Mouse (Mus musculus): ENCODE results near the gene Rorc.

Gene Rorc

DNA sequence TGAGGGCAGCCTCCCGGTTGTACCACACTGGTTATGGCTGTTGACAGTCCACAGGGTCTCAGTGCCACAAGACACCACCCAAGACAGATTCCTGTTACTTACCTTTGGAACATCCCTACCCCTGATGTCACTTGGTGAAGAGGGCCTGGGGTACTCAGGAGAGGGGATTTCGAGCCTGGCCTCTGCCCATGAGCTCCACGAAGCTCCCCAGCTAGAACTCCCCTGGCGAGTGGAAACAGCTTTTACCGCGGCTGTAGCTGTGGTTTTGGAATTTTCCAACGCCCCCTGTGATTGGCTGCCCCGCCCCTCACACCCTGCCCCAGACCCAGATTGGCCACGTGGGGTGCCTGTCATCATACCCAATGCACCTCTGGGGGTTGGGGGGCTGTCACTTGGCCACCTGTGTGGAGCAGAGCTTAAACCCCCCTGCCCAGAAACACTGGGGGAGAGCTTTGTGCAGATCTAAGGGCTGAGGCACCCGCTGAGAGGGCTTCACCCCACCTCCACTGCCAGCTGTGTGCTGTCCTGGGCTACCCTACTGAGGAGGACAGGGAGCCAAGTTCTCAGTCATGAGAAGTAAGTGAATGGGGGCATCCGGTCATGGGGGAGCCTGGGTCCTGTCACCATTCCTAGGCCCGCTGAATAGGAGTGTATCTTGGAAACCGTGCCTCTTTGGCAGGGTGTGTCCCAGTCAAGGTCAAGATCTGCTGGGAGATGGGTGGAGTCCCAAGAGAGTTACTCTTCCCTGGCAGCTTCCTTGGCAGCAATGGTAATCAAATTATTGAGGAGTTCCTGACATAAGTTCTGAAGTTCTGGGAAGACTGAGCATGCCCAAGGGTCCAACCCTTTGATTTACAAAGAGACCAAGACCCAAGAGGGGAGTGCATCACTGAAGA is 4.7 kb downstream of the Rorc start:
- no peak for DNase-seq

DNA sequence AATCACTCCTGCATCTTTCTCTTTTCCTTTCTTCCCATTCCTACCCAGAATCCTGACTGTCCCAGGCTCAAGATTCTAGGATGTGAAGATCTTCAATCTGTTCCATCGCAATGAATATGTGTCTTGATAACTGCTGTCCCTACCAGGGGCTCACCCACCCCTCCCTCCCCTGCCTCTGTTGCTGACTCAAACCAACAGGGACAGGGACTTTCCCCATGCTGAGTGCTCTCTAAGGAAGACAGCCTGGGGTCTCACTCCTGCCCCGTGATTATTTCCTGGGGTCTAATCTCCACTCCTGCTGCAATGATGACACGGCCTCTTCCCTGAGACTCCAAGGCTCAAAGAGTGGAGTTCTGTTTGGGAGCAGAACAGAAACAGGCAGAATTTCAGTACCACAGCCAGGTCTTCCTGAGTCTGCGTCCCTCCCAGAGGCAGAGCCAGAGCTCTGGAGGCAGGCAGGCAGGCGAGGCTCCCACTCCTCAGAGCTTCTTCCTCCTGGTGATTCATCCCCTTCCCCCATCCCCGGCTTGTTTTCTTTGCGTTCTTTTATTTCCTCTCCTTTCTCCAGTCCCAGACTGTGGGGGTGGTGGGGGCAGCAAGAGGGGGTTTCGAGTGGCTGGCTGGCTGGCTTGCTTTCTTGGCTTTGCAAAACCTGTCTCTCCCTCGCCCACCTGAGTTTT is 7.4 kb downstream of the Rorc start:
- no peak for DNase-seq

DNA sequence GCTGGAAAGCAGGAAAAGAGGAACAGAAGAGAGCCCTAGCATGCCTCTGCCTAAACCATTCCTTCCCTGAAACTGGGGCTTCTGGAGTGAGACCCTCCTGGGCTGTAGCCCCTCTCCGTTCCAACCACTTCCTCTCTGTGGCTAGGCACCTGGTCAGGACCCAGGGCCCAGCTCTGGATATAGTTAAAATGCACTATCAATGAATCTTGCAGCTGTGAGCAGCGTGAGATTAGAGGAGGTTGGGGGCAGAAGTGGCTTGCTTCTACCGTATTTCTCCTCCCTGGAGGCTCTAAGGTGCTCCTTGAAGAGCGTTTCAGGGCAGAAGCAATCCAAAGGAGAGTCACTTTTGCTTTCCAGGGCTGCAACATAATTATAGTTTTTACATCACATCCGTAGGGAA is 9.7 kb downstream of the Rorc start:
- no peak for DNase-seq

DNA sequence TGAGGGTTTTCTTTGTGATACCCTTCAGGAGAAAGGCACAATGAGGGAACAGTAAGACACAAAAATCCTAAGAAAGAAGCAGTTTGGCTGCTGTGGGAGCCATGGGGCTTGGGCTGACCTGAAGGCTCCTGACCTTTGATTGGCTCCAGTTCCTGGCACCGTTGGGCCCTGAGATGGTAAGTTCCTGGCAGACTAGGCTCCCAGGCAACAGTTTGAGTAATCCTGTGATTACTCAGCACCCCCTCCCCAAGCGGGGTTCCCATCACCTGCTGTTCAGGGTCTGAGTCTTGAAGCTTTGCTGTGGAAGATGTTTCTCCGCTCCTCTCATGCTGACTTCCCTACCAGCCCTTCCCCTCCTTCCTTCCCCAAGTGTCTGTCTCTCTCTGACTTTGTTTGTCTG is 10.9 kb downstream of the Rorc start:
- no peak for DNase-seq

DNA sequence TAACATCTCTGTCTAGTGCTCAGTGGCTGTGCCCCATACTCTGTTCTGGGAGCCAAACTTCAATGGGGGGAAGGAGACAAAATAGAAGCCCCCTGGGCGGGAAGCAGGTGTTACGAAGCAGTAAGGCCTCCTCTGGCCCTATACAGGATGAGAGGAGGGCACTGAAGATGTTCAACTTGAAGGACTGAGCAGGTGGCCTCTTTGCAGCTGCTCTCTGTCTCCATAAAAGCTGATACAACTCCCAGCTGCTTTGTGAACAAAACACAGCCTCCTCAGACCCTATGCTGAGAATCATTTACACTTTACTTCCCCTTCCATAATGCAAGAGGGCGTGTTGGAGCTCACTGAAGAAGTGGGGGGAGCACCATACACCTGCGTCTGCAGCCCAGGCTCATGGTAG is 14.1 kb downstream of the Rorc start:
- no peak for DNase-seq

DNA sequence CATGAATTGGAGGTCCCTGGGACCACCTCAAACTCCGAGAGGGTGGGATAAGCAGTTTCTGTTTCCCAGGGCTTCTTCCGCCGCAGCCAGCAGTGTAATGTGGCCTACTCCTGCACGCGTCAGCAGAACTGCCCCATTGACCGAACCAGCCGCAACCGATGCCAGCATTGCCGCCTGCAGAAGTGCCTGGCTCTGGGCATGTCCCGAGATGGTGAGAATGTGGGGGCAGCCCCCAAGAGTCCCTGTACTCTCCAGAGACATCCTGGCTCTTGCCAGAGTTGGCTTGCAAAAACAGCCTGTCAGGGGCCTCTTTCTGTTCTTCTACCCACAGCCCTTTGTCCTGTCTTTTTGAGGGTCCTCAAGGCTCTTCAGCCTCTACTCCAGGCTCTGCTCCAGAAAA is 14.8 kb downstream of the Rorc start:
- DNase-seq = no peak

DNA sequence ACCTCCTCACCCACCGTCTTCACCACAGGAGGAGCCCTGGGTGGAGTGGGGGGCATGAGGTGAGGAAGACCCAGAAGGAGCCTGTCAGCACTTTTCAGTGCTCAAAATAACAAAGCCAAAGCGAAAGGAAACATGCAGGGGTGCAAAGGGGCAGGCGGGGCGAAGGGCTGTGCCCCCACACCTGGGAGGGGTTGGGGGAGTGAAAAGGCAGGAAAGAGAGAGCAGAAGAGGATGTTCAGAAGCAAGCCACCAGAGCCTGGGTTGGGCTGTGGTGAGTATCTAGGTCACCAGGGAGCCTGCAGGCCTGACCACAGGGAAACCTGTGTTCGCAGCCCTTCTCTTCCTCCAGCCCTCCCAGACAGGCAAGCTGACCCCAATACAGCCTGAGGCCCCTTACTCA is 15.5 kb downstream of the Rorc start:
- DNase-seq = no peak

DNA sequence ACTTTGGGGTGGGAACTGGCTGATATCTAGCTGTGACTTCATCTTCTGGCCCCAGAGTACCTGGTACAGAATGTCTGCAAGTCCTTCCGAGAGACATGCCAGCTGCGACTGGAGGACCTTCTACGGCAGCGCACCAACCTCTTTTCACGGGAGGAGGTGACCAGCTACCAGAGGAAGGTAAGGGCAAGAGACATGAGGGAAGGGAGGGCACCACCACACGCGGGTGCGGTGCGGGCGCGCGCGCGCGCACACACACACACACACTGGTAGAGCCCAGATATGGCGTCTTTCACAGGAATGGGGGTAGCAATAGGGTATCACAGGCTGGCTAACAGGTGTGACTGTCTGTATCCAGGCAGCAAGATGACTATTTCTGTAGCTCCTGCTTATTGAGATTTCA is 16.8 kb downstream of the Rorc start:
- DNase-seq = no peak

DNA sequence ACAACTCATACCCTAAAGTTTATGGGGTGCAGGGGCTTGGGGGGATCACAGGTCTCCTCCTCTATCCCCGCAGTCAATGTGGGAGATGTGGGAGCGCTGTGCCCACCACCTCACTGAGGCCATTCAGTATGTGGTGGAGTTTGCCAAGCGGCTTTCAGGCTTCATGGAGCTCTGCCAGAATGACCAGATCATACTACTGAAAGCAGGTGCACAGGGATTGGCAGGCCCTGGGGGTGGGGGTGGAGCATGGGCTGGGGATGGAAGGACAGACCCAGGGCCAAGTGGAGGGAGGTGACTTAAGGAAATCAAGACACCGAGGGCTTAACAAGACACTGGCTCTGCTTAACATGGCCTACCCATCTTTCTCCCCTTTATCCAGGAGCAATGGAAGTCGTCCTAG is 18.4 kb downstream of the Rorc start:
- DNase-seq = no peak

DNA sequence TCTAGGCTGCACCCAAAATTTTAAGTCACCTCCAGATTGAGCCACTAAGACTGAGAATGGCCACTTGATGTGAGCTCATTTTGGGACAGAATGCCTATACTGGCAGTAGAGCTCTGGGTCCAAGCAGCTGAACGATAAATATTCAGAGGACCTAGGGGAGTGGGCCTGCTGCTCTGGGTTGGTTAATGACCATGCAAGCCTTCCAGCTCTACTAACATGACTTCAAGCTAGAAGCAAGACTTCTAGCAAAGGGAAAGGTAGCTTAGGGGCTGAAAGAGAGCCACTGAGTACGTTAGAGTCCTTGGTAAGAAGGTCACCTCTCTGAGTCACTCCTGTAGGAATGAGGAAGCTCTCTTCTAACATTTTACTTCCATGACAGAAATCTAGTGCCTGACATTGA is 19.5 kb downstream of the Rorc start:
- no peak for DNase-seq

DNA sequence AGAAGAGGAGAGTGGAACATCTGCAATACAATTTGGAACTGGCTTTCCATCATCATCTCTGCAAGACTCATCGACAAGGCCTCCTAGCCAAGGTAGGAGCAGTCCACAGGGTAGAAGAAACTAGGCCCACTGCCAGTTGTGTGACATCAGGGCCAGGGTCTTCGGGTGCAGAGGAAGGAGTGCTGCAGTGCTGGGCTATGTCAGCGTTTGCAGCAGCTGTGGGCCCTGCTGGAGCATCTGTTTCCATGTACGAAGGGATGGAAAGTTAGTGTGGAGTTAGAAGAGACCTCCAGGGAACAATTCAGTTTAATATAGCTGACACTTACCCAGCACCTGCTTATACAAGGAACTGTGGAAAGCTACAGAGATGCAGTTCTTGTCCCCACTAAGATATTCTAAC is 20.5 kb downstream of the Rorc start:
- DNase-seq = no peak

DNA sequence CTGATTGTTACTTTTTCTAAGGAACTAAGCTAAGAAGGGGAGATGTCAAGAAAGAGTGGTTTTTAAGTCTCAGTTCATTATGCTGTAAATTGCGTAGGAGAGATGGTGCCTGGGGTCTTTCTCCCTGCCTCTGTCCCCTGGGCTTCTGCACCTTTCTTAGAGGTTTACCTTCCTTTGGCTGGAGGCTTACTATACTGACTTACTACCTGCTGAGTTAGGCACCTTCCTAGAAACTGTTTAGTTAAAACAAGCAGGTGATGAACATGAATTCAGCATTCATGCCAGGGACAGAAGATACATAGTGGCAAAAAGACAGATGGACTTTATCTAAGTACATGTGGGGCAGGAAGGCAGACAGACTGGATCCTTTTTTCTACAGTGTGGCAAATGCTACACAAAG is 23.7 kb downstream of the Rorc start:
- no peak for DNase-seq

DNA sequence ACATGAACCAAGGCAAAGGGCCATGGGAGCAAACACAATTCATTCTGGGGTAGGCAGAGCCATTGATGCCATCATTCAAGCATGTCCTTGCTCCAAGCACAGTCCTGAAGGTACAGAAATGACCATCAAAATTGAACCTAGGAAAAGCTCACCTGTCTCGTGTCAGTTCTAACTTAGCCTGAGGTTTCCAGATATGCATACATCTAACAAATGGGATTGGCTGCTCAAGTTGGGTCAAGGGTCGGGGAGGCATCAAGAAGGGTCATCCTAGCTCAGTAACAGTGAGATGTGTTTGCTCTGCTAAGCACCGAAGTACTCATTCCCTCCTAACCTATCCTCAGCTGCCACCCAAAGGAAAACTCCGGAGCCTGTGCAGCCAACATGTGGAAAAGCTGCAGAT is 24.3 kb downstream of the Rorc start:
- DNase-seq = no peak

DNA sequence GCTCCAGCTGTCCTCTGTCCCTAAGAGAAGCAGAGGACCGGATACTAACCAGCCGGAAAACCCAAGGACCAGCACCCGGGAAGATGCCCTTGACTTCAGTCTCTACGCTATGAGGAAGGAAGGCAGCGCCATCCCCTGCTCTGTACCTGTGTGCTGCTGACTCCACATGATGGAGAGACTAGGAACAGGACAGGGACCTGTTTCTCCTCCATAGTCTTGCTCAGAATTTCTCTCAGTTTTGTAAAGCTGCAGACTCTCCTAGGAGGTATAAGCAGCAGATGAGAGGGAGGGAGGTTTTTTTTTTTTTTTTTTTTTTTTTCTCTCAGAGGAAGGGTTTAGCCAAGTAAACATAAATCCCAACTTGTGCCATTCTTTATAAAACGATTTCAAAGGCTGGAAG is 25.6 kb downstream of the Rorc start, which contains the start of gene Lingo4:
Gene Lingo4, plus strand, starts transcription at position 301 of the 400 bp plus-strand sequence.
- no peak for DNase-seq

DNA sequence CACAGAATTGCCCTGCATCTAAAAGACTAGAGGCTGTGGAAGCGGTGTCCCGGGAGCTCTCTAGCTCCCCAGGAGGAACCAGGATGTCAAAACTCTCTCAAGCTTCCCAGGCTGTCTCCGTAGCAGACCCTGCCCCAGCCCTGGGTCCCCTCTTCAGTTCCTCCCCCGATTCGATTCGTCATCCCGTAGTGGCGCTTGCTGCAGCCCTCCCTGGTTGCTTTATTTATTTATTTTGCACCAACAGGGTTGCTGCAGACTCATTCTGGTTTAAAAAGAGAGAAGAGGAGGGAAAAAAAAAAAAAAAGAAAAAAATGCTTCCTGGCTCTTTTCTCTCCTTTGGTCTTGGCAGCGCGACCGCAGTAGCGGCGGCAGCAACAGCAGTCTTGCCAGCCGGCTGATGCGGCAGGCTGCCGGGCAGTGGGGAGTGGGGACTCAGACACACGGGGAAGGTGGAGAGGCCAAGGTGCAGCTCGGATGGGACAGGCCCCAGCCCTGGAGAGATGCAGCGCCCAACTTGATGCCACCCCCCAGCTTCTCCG is 26.4 kb downstream of the Rorc start:
- no peak for DNase-seq

DNA sequence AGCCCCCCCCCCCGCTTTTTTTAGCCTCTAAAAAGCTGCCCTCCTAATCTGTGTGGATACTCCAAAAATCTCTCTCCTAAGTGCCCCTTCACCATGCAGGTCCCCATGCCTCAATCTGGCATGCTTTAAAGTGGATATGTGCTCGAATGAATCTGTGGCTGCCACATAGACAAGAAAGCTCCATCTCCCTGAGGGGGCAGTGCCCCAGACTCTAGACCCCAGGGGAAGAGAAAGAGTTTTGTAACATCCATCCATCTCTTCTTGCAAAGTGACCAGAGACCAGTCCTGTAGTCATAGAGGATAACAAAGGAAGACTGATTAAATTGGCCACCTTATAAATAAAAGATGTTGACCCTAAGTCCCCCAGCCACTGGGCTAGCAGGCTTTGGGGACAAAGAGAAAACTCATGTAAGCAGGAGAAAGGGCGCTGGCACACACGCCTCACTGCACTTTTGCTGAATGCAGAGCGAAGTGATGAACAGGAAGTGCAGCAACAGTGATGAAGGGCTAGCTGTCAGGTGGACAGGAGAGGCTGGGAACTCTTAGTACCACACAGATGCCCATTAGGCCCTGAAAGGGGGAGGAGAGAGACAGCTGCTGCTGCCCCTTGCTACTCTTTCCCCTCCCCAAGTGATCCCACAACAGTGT is 27.2 kb downstream of the Rorc start:
- no peak for DNase-seq

DNA sequence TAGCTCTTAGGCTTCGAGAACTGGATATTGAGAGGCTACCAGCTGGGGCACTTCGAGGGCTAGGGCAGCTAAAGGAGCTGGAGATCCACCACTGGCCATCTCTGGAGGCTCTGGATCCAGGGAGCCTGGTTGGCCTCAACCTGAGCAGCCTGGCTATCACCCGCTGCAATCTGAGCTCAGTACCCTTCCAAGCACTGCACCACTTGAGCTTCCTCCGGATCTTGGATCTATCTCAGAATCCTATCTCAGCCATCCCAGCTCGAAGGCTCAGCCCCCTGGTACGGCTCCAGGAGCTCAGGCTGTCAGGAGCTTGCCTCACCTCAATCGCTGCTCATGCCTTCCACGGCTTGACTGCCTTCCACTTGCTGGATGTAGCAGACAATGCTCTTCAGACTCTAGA is 29.9 kb downstream of the Rorc start:
- no peak for DNase-seq

DNA sequence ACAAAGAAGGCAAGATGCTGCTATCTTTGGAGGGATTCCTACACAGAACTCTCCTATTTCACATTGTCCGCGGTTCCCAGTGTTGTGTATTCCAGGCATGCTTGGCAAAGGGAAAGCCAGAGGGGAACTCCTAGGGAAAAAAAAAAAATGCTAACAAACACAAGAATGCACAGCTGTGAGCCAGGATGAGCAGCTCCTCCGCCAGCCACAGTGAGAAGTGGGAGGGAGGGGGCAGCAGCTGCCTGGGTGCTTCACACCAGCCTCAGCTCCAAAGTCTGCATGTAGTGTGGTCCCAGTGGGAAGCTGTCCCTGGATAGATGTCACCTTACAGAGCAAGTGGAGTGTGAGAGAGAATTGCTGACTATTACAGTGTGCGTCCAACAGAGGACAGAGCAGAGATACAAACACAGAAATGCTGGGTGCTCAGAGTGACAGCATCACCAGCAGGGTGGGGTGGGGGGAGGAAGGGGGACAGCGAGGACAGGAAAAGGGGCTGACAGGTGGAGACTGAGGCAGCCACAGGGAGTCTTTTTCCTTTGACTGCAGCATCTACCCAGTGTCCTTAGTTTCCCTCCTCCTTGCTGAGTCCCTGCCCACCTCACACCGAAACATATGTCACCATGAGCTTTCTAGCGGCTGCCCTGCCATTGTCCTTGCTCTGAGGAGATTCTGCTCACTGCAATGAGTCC is 31.9 kb downstream of the Rorc start:
- DNase-seq = no peak

DNA sequence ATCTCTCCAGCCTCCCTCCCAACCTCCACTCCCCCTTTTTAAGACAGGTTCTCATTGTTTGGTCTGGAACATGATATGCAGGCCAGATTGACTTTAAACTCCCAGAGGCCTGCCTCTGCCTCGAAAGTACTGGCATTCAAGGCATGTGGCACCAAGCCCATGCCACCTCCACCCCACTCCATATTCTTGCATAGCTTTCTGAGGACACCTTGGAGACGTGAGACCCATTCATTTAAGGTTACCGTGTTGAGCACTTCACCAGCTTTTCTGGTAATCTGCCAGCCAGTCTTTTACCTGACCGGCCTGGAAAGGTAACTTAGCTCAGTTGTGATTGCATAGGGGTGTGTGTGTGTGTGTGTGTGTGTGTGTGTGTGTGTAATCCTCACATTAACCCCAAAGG is 33.0 kb downstream of the Rorc start:
- DNase-seq = peak in 1 of 2 experiments; percentile 28

DNA sequence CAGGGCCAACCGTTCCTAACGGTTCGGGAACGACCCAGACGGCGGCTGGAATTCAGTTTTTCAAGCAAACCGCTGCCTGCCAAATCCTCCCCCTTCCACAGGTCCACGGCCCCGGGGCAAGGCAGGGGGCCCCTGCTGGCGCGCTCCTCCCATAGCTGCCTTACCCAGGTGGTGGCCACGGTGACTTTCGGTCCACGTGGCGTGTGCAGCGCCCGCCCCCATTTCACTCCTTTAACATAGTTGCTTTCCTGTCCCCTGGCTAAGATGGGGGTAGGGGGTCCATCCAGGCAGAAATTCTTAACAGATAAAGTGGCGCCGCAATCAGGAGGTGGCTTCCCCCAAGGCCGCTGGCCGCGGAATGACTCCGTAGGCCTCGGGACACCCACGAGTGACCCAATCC is 39.9 kb downstream of the Rorc start:
- no peak for DNase-seq

DNA sequence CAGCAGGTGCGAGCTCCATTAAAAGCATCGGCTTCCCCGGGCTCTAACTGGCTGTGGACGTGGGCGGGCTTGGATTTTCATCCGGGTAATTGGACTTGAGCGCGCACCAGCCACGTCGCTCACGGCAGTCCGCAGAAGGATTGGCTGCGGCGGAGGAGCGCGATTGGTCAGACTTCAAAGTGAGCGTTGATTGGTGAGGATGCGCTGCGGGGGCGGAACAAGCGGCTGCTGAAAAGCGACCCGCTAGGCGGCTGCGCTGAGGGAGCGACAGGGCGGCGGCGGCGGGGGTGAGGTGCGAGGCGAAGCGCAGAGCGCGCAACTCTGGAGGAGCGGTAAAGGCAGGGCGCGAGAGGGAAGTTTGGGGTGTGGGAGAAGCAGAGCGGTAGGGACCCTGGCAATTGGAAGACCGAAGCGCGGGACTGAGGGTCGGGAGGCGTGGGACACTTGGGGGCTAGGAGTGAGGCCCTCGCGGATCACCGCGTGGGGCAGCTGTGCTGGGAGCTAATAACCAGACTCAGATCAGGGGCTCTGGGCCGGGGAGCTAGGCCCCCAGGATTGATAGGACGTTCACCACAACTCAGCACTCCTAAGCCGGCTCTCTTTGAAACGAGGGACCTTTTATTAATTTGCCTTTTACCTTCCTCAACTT is 40.6 kb downstream of the Rorc start, which contains the start of gene Tdrkh:
Gene Tdrkh, plus strand, starts transcription at position 243 of the 649 bp plus-strand sequence.
- peak; percentile 94 to 96 for DNase-seq

DNA sequence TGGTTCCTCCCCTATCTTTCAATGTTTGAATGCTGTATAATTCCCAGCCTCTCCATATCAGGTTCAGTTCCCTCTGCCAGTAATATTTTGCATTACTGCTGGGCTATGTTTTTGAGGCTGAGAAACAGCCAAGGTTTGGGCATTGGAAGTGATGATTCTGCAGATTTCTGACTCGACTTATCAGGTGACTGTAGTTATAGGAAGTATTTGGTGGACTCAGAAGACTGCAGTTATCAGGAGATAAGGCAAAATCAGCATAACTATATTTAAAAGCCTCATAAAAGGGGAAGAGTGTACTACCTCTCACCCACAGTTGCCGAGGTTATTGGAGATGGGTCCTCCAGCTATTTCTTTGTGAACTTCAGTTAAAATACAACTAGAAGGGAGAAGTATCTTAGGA is 58.4 kb downstream of the Rorc start:
- DNase-seq = no peak
